Mouse (Mus musculus) right cerebral cortex, postnatal 36 days (tissue): Measurements from ENCODE around the gene Txk.

ENCODE experiments used
- DNase-seq, 2 experiments: peaks; one replicate each; pipeline ENCODE4 v3.0.0; 2022; ENCODE audit warnings: low spot score in 2 of 2, mixed read lengths in 1 of 2

Txk gene

GRCm38 (mm10) chr5:72752585-72752984, at the start of gene Txk:
Txk (minus strand) TSS chr5:72752777.
- DNase-seq = no peak

- DNase-seq = no peak
Observed at GRCm38 (mm10) chr5:72798563-72798962, 46.0 kb upstream of the Txk start.

GRCm38 (mm10) chr5:72796186-72796613, 43.6 kb upstream of the Txk start:
- DNase-seq = no peak

GRCm38 (mm10) chr5:72793309-72793850, 40.8 kb upstream of the Txk start:
- DNase-seq = no peak

GRCm38 (mm10) chr5:72791789-72792188, 39.2 kb upstream of the Txk start:
- DNase-seq = no peak

GRCm38 (mm10) chr5:72791386-72791785, 38.8 kb upstream of the Txk start:
- no peak for DNase-seq

- DNase-seq = no peak
Observed at GRCm38 (mm10) chr5:72785451-72785850, 32.9 kb upstream of the Txk start.

GRCm38 (mm10) chr5:72784719-72785118, 32.1 kb upstream of the Txk start:
- no peak for DNase-seq

- peak in 1 of 2 experiments; percentile 71 for DNase-seq
Observed at GRCm38 (mm10) chr5:72783957-72784356, 31.4 kb upstream of the Txk start.

- DNase-seq = no peak
Observed at GRCm38 (mm10) chr5:72783123-72783522, 30.5 kb upstream of the Txk start.

- no peak for DNase-seq
Observed at GRCm38 (mm10) chr5:72781776-72782175, 29.2 kb upstream of the Txk start.

GRCm38 (mm10) chr5:72776595-72776994, 24.0 kb upstream of the Txk start:
- no peak for DNase-seq

- DNase-seq = no peak
Observed at GRCm38 (mm10) chr5:72776127-72776526, 23.6 kb upstream of the Txk start.

- no peak for DNase-seq
Observed at GRCm38 (mm10) chr5:72769841-72770240, 17.3 kb upstream of the Txk start.

GRCm38 (mm10) chr5:72763546-72763945, 11.0 kb upstream of the Txk start:
- DNase-seq = no peak

- DNase-seq = no peak
Observed at GRCm38 (mm10) chr5:72763025-72763424, 10.4 kb upstream of the Txk start.

GRCm38 (mm10) chr5:72761758-72762157, 9.2 kb upstream of the Txk start:
- no peak for DNase-seq

- no peak for DNase-seq
Observed at GRCm38 (mm10) chr5:72761237-72761636, 8.7 kb upstream of the Txk start.

GRCm38 (mm10) chr5:72758925-72759924, 6.6 kb upstream of the Txk start:
- DNase-seq = no peak

- DNase-seq = no peak
Observed at GRCm38 (mm10) chr5:72757155-72757773, 4.7 kb upstream of the Txk start.

GRCm38 (mm10) chr5:72755941-72756340, 3.4 kb upstream of the Txk start:
- DNase-seq = peak; percentile 59 to 70

- no peak for DNase-seq
Observed at GRCm38 (mm10) chr5:72755035-72755434, 2.5 kb upstream of the Txk start.
